Mouse (Mus musculus) mature B cell (primary cell): ENCODE measurements at regions not wholly inside any gene's neighbourhood (a gene's known extent, or its start where the extent isn't known, plus 50 kb on each side); places are given as distances from the start of the nearest gene placed in this dataset.

ENCODE experiments used
- in situ Hi-C: fragments of 300-500 bp; cut with MboI; formaldehyde crosslinking; loops from 2 replicates; pipeline ENCODE4 v1.14.3; 2019

DNA sequence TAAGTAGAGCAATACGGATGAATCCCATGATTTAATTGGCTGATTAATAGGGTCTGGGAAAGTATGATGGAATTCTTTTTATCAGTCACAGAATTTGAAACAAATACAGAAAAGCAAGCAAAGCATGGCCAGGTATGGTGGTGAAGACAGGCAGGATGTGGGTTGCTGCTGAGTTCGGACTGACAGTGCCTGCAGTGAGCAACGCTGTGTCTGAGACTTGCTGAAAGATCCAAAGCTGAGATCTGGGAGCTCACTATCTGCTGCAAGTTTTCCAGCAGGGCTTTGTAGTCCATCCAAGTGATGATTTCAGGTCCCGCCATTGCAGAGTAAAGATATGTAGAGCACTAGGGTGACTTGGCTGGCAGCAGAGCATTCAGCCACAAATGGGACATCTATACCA is 189.3 kb upstream of the Ahr start:
- in situ Hi-C loops, result no loop called here

DNA sequence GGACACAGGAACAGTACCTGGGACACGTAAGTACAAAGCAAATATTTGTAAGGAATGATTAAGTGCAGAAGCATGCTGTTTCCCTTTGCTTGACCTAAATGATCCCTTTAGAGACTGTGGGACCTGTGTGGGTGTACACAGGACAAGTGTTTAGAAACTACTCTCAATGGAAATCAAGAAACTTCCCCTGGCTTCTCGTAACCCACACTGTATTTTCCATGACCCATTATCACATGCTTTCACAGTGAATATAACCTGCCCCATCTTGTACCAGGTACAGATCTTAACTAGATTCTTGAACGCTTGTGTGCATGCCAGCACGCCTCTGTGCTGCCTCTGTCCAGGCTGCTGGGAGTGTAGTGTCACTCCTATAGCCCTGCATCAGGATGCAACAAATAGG is 177.8 kb upstream of the Ahr start:
- in situ Hi-C loops, result no loop called here

DNA sequence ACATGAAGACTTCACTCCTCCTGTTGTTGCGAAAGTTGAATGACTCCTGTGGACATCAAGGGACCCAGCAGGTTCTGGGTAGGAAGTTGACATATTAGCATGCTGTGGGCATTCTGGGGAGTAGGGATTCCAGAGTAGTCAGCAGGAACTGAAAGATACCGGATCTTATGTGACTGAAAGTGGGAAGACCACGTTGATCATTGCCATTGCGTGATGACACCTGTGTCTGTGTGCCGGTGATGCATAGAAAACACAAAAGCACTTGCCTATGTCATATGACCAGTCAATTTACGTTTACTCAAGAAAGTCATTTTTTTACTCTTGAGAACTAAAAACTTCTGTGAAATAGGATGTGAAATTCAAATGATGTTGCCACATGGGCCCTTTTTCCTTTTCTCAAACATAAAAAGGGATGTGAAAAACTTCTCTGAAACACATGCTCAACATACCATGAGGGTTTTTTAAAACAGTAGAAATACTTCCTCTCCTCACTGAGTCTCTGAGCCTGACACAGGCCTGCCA is 176.8 kb upstream of the Ahr start:
- in situ Hi-C loops, result no loop called here

DNA sequence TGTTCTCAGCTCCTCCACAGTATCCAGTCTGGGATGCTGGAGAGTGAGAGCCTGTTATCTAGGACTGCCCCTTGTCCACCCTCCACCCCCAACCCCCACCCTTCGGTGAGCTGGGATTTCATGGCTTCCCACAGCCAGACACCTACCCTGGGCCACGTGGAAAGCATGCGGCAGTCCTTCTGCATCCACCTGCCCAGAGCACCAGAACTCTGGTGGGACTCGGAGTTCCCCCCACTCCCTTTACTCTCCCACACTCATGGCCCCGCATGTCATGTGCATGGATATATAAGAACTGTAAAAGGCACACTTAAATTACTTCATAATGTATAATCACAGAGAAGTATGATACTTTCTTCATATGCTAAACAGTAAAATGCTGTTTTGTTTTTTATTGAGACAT is 175.5 kb upstream of the Ahr start:
- in situ Hi-C loops, result no loop called here

DNA sequence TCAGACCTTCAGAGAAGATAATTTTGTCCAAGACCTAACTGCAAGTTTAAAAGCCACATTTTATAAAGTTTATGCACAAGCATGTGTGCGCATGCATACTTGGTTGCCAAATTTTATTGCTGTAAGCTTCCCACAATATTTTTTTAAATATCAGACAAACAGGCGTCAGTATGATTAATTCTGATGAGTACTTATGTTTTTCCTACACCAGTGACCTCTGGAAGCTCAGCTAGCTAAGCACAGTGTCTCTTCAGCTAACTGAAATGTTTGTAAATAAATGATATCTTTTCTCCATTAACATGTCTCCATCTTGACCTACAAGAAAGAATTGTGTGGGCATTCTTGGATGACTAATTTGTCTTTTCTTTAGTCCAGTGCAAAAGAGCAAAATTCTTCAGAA is 168.6 kb upstream of the Ahr start:
- in situ Hi-C loops, result no loop called here

DNA sequence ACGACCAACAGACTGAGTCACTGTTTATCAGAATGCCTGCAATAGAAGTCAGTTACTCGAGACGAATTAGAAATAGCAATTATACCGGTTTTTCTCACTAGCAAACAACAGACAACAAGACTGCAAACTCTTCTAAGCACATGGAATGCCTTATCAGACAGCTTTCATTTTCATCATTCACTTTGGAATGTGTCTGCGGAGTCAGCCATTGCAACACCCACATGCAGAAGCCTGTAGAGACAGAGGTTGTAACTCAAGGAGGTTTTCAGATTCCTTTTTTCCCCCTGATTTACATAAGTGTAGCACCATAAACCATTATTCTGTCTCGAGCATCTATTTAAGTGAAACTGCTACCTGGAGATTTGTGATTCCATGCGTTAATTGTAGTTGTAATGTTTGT is 167.8 kb upstream of the Ahr start:
- in situ Hi-C loops, result no loop called here

DNA sequence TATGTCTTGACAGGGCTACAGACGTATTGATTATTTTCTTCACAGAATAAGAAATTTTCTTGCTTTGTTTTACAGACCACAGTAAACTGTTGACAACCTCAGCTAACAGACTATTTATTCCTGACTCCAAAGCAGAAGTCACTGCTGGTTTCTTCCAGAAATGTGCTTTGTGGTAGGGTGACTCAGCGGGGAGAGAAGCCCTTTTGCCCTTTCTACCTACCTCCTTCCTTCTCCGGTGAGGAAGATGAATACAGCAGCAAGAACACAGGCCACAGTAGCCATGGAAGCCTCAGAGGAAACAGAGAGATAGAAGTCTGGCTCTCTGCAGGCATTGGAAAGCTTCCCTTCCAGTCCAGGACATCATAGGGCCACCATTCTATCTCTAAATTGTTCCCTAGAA is 159.4 kb upstream of the Ahr start:
- in situ Hi-C loops, result no loop called here

DNA sequence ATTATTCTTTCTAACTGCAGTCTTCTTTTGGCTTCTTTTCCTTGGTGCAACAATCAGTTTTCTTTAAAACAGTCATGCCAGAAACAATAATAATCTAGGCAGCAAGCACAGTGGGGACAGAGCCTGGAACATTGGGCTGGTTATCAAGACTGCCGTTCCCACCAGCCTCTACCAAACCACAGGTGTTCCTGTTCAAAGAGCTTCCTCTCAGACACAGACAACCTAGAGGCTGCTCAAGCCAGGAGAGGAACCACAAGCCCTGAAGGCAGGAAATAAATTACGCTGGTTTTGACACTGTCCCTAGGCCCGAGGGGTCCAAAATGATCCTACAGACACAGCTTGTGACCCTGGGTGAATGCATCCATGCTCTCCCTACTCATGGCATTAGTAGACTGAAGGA is 156.1 kb upstream of the Ahr start:
- in situ Hi-C loops, result no loop called here

DNA sequence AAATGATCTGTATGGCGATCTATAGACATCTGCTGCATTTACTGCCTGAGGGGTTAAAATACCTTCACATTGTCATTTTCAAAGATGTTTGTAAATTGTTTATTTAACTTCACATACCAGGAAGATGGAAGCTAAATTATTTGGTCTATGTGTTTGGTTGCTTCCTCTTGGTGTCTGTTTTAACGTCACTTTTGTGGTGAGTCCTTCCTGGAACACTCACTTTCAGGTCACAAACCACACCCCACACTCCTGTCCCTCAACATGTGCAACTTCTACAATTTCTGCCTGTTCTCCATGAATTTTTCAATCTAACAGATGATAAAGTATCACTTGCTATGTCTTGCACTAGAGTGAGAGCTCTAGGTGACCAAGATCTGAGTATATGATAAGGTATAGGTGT is 151.4 kb upstream of the Ahr start:
- in situ Hi-C loops, result no loop called here

DNA sequence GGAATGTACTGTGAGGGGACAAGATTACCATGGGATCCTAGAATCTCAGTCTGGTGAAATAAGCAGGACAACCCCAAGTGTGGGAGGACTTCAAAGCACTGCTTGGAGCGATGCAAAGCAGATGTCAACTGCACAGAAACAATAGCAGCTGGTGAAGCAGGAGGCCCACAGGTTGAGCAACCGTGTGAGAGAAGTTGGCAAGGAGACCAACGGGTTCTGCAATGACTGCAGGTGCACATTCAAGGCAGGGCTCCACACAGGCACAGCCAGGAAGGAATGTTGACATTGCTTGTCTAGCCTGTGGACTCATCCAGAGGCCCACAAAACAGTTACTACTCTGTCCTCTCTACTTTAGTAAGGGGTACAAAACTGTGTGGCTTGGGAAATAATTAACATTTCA is 150.4 kb upstream of the Ahr start:
- in situ Hi-C loops, result no loop called here

DNA sequence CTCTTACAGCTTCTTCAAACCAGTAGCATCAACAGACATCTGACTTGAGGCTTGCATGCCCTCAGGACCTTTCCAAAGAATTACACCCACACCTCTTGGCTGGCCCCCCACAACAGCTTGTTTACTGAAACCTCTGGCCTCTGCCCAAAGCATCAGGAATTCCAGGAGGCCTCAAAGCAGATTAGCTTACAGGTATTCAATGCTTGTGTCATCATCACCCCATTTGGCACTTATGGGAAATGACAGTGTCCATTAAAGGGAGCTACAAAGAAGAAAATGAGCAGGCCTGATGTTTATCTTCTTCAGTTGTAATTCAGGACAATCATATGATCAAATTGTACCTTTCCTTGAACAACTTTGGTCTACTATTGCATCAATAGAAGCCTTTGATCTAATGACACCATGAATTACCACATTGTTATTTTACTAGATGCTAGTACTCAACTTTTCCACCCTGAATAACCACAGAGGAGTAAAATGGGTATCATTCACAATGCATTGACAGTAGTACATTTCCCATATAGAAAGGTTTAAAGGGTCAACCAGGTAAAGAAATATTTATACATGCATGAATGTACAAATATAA is 147.1 kb upstream of the Ahr start:
- in situ Hi-C loops, result no loop called here

DNA sequence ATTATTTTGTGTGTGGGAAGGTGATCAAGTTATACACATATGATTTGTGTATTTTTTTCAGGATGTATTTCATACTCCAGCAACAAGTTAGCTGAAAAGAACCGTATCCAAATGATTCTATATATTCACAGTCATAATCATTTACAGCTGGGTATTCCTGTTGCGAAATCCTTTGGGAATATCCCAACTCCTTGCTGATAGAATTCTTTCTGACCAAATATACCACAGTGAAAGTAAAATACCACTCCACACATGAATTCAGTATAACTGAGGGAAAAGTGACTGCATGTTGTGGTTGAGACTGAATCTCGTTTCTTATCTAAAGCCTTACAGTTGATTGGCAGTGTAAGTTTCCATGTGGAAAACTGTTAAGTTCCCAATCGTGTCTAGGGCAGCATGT is 145.1 kb upstream of the Ahr start:
- in situ Hi-C loops, result no loop called here

DNA sequence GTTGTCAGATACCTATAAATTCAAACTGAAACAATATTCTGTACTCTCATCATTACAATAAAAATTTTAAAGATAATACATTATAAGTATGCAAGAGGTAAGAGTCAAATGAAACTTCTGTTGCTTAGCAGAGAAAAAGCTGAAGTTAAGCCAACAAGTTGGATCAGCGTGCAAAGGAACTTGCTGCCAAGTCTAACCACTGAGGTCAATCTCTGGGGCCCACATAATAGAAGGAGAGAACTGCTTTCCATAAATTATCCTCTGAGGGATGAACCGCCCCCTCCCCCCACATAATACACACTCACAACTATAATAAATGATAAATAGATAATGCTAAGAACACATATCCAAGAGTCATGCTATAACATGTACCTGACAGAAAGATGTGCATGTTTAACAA is 144.2 kb upstream of the Ahr start:
- in situ Hi-C loops, result no loop called here

DNA sequence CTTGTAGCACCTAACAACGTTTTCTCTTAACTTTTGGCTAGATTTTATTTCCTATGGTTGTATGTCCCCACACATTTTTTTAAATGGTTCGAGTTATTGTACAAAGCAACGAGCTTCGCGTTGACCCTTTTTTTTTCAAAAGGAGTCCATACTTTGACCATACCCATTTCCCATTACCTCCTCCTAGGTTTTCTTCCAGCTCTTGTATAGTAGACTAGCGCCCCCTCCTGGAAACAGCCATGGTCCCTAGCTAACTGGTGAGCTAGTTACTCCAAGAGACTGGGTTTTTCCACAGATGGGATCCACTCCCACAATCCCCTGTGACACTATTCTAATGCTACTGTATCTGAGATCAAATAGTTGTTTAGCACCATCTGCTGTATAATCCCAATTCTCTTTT is 139.6 kb upstream of the Ahr start:
- in situ Hi-C loops, result no loop called here

DNA sequence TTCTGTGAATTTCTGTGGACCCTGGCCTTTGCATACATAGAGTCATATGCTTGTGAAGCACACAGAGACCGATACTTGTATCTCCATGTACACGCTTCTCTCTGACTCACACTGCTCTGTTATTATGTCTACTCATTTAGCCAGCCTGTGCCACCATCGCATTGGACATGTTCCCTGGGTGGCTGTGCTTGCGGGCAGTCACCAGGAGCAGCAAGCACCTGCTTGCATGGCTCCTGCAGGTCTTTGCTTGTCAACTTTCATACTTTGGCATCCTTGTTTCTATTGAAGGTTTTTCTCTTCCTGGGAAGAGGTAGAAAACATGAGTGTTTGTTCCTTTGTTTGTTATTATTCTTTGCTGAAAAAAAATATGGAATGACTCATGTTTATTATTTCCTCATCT is 136.1 kb upstream of the Ahr start:
- in situ Hi-C loops, result no loop called here

DNA sequence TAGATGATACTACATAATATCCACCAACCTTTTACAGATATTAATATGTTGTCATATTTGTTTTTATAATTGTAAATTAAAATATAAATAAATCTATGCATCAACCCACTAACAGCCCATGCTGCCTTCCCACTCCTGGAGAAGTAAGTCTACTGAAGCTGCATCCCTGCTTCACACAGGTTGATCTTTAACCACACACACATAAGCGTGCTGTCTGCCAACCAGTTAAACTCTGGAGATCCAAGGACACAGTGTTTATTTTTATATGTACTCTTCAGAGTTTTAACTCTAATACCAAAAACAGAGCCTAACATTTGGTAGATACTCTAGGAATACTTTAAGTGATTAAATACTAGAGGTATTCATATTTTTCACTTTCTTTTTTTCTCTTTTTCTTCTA is 133.9 kb upstream of the Ahr start:
- in situ Hi-C loops, result no loop called here

DNA sequence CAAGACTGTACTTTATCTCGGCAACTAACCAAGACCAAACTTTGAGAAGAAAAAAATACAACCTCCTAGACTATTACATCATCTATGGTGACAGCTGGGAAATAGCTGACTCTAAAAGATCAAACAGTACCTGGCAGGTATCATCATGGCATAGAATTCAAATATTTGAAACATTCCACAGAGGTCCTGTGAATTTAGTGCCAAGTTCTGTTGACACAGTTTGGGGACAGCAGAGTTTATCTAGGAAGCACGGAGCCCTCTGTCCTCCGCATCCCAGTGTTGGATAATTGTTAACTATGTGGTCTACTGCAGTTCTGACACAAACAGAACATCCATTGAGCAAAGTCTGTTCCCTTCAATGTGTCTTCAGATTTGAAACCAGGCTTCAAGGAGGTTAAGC is 132.9 kb upstream of the Ahr start:
- in situ Hi-C loops, result no loop called here

DNA sequence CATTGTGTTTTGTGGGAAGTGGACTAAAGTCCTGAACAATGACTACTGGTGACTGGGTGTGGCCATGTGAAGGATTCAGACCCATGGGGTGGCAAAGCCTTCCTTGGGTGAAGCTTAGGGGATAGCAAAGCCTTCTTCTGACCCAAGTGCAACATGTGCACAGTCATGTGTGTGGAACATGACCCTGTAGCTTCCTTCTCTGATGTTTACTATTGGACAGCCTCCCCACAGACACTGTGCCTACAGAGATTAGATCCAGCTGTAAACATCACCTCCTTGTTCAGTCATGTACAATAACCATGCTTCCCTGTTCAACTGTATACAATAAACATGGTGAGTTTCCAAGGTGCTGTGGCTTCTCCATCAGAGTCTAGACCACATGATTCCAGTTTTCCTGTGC is 132.4 kb upstream of the Ahr start:
- in situ Hi-C loops, result no loop called here

DNA sequence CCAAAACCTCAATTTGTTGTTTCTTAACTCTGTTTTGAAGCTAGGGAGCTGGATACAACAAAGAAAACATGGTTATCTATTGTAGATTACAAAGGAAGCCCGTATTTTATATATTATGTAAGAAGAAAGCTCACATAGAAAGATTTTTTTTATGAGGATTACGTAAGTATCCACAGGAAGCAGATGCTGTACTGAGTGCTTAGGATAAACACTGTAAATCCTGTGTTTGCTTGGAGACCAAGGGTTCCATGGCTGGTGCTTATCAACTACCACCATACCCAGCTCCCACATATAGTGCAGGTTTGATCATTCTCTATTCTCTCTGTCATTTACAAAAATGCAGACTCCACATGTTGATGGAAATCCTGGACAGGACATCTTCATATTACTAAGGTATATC is 131.2 kb upstream of the Ahr start:
- in situ Hi-C loops, result no loop called here

DNA sequence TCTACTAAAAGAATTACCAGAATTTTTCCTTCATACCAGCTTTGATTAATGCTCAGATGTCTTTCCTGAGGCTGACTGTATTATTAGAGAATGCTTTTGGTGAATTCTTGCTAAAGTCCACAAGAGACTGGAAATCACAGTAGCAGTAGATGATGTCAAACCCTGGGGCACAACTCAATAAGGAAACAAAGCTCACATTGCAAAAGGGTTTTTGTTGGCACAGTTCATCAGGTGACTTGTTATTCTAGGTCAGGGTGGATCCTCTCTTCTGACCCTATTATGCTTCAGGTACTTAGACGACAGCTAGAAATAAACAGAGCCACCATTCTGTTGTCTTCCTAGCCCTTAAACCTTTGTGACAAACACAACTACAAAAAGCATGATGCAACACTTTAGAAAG is 128.2 kb upstream of the Ahr start:
- in situ Hi-C loops, result no loop called here

DNA sequence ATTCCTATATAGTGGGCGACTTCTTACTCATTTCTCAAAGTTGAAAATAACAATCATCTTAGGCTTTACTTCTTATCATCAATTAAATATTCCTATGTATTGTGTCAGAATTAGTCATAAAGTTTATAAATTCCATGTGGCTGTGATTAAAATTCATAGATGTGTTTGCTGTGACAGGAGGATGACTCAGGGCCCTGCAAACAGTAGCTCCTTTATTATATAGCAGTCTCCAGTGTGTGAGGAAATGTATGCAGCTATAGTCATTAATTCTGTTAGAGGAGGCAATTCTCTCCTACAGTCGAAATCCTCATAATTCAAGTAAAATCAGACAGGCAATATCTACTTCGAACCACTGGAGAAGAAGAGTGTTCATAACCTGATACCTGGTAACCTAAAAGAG is 121.7 kb upstream of the Ahr start:
- in situ Hi-C loops, result no loop called here

DNA sequence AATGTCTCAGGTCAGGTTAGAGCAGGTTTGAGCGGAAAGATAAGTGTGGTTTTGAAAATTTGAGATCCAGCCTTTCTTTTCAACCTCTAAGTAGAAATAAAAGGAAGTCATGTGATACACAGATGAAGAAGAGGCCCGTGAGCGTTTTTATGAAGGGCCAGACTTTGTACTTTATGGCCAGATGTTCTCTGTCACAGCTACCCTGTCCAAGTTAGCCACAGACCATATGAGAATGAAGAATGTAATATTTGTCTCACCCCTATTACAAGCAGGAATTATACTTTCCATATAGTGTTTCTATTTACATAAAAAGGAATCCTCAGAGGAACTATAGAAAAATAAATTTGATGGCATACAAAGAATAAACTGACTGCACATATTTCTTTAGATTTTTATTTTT is 114.9 kb upstream of the Ahr start:
- in situ Hi-C loops, result no loop called here

DNA sequence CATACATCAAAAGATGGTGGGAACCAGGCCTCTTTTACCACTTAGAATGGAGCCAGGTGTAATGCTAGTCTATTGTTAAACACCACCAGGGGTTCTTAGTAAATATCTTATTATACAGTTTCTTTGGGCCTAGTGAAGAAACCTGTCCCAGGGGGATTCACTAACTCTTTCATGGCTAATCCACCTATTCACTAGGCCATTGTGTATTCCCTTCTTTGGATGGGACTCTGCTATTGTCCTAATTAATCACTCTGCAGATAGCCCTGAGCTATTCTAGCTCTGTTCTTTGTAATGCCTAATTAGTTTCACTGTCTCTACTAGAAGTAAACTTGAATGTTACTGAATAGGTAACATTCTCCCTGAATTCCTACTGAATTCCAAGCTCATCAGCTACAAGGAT is 107.6 kb upstream of the Ahr start:
- in situ Hi-C loops, result no loop called here

DNA sequence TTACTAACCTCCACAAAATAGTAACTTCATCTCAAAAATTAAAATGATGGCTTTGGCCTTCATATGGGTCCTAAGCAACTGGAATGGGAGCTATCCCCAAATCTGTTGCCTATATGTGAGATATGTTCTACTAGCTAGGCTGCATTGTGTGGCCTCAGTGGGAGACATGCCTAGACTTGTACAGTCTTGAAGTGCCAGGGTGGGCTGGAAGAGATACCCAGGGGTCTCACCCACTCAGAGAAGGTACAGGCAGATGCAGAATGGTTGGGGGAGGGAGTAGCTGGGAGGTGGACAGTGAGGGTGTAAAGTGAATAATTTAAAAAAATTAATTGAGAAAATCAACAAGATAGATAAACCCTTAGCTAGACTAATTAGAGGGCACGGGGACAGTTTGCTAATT is 106.9 kb upstream of the Ahr start:
- in situ Hi-C loops, result no loop called here

DNA sequence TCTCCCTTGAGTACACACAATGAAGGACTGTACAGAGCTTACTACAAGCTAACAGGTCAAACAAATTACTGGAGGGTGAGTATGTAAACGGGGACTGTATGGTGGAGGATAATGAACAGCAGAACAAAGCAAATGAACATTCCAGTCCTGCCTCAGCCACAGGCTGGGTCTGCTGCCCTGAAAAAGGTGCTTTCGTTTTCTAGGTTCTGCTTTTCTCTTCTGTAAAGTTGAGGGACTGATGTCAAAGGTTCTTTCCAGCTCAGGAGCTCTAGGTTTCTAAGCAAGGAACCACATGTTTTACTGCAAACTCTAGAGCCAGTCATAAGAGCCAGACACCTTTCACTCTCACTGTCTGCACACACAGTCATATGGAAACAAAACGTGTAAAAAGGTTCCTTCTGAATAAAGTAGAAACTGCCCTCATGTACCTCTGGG is 106.1 kb upstream of the Ahr start:
- in situ Hi-C loops, result no loop called here
